ENCODE assay signal across 17 mouse cellular contexts in genomic region chr6:99305751-99306150, GRCm38 (mm10).
"Had no signal": no experiment of that assay in that cellular context is flagged by ENCODE, and none has a peak within 500 bp of the region (broad histone marks: within the 10 kb centered on the region; RNA-seq: fewer than 3 reads in every experiment).

No protein-coding gene starts in this region.

- H3K36me3 ChIP-seq: limb, embryonic 12.5 days; limb, embryonic 15.5 days; midbrain, embryonic 12.5 days had no signal

- DNase-seq: kidney, adult 11 months; kidney, adult 9 months; kidney, postnatal 14 days; kidney, postnatal 4 days; left cerebral cortex, postnatal 4 days; liver, postnatal 0 days; lung, embryonic 14.5 days; thymus, postnatal 25 days had no signal

- H3K9me3 ChIP-seq: limb, embryonic 12.5 days; limb, embryonic 15.5 days; midbrain, embryonic 12.5 days had no signal

- ATAC-seq: liver, postnatal 0 days; lung, postnatal 0 days; midbrain, embryonic 16.5 days had no signal

- H3K4me3 ChIP-seq: limb, embryonic 12.5 days; limb, embryonic 15.5 days; midbrain, embryonic 12.5 days; myocyte had no signal

- H3K27me3 ChIP-seq: limb, embryonic 15.5 days; midbrain, embryonic 12.5 days had no signal

- H3K27ac ChIP-seq: limb, embryonic 12.5 days; limb, embryonic 15.5 days; liver, embryonic 14.5 days; macrophage; midbrain, embryonic 12.5 days had no signal

- H3K4me1 ChIP-seq: limb, embryonic 15.5 days had no signal

- H3K9ac ChIP-seq: limb, embryonic 12.5 days; limb, embryonic 15.5 days; liver, embryonic 14.5 days; liver, postnatal 0 days; lung, embryonic 14.5 days; midbrain, embryonic 12.5 days had no signal

- H3K4me2 ChIP-seq: limb, embryonic 12.5 days; limb, embryonic 15.5 days; liver, embryonic 11.5 days; lung, embryonic 14.5 days; midbrain, embryonic 12.5 days had no signal
